Mouse (Mus musculus): ENCODE results near the gene Il15ra. TPM values are rescaled to one million over a fixed set of nuclear protein-coding genes. Genes with fewer than 3 reads are reported as not detected.
"Not testable (repeated sequence)": the region's sequence is repeated elsewhere in the genome, so short reads cannot be mapped to it uniquely, and the experiment has no call there.

Gene Il15ra
- total RNA-seq, 2 experiments from 2014 or later = 2.0 to 2.2 TPM

DNA sequence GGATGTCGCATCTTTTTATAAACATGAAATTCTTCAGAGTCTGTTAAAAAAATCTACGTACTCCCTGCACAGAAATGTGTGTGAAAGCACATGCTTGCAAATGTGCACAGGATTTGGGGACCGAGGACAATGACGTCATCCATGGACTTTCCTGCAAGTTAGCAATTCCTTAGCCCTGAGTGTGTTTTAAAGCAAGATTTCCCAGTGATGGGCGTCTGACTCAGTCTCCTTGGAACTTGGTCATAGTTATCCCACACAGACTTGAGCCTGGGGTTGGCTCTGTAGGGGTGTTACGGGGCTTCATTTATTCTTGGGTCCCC lies 1.6 kb downstream of the Il15ra start:
- DNase-seq = no peak
- intact Hi-C loops (cut with DNase I) = no loop called here

DNA sequence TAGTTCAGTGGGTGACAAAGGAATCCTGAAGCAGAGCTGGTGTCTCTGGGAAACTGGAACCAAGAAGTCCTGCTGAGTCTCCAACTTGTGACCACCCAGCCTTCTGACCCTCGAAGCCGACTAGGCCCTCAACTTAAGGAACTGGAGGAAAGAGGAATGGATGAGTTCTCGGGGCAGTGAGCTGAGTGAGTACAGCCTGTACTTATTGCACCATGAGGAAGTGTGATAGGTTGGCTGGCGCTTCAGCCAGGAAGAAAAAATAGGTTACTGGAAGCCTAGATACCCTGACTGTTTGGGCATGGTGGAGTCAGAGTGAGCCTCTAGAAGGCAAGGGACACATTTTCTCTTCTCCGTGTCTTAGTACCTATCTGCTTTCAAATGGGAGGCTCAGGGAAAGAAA lies 3.4 kb downstream of the Il15ra start:
- intact Hi-C loops (cut with DNase I) = no loop called here
- DNase-seq = no peak

DNA sequence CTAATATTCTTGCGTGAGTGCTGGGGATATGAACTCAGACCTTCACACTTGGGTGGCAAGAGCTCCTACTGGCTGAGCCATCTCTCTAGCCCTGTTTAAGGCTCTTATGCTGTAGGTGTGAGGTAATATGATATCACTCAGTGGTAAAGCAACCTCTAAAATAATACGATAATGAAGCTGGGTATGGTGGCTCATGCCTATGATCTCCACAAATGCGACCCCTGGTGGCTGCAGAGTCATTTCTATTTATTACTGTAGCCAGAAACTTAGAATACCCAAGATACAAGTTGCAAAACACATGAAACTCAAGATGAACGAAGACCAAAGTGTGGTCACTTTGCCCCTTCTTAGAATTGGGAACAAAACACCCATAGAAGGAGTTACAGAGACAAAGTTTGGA lies 5.0 kb downstream of the Il15ra start:
- intact Hi-C loops (cut with DNase I) = not testable (repeated sequence)
- DNase-seq = peak; percentile 13

DNA sequence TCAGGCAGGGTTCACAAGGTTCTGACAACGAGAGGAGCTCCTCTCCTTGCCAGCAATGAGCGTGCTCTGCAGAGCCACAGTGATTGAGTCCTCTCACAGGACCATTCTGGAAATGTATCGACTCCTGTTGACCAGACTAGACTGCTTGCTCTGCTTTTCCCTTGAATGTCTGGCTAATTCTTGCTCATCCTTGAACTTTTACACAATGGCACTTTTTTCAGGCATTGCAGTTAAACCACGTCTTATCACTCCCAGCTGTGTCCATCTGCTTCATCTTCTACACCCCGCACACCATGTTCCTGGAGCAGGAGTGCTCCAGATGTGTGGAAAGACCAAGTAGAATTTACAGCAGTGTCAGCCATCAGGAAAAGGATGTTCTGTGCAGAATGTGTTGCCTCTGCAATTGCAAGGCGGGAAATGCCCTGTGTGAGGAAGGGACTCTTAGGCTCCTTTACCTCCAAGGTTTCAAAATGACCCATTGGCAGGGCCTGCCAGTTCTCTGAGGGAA lies 7.4 kb downstream of the Il15ra start:
- DNase-seq = no peak
- intact Hi-C loops (cut with DNase I) = no loop called here

DNA sequence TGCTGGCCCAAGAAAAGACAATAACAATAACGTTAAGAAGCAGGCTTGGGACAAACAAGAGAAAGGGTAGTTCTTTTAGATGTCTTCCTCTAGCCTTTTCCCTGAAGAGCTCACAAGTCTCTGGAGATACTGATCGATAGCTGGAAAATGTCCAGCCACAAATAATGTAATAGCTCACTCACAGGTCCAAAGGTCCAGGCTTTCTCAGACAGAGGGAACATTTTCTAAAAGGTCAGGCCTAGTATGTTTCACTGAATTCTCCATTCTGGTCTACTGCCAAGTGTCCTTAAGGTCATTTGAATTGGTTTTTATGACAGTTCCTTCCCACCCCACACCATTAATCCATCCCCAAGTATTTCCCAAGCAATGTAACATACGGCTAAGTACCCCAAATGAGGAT lies 7.9 kb downstream of the Il15ra start:
- intact Hi-C loops (cut with DNase I) = no loop called here

DNA sequence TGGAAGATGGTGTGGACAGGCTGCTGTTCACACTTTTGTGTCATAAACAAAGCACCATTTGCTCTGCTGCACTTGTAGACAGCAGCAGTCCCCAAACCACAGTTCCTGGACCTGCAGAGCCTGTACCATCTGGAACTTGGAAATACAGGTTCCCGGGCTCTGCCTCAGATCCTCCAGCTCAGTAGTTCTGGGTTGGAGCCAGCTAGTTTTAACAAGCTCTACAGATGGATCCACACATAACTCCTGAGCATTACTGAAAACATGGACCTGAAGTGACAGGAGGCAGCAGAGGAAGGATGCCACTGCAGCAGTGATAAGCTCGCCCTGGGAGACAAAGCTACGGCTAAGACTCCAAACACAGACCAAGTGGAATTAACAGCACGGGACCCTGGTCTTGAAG lies 9.4 kb downstream of the Il15ra start:
- intact Hi-C loops (cut with DNase I) = no loop called here
- DNase-seq = peak; percentile 31

More for the DNA sequence above, 7.9 kb downstream of the Il15ra start:
- DNase-seq = no peak

DNA sequence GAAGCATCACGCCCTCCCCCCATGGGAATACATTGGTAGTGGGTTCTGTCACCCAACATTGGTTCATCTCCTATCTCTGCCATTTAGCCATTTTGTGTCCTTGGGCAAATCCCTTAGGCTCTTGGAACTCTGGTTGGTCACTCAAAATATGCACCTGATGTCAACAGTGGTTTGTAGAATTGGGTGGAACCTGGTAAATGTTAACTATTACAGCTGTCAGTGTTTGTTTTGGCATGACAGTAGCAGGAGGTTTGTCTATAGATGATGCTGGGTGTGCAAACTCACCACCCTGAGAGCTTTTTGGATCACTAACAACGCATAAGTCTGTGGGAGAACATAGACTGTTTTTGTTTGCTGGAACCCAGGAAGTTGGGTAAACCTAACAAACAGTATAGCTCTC lies 13.5 kb downstream of the Il15ra start:
- no peak for DNase-seq
- intact Hi-C loops (cut with DNase I) = no loop called here

DNA sequence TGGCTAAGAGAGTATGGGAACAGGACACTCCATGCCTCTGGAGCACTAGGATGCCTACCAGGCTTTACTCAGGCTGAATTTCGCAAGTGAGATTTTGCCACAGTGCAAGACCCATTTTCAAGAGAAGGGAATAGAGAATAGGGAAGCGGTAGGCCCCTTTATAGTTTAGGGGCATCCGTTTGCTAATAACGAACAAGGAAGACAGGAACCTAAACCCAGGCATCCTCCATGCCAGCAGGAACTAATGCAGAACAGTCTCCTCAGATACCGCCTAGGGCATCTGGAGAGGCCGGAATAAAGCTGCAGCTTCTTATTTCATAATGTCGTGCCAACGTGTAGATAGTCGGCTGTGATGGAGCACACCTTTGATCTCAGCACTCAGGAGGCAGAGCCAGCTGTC lies 17.5 kb downstream of the Il15ra start:
- intact Hi-C loops (cut with DNase I) = no loop called here
- no peak for DNase-seq

DNA sequence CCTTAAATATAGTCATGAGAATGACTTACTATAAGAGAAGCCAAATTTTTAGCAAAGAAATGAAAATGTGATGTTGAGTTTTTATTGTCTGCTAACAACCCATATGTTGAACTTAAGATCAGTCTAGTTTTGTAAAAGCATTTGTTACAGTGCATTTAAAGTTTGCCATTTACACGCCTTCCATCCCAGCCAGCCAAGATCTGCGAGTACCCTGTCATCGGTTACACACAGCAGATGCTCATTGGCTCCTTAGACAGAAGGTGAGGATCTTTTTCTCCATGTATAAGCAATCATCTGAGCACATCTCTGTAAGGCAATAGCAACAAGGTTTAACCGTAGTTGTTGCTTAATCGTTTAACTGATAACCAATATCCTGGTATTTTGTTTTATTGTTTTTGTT lies 22.5 kb downstream of the Il15ra start:
- intact Hi-C loops (cut with DNase I) = no loop called here
- DNase-seq = no peak

DNA sequence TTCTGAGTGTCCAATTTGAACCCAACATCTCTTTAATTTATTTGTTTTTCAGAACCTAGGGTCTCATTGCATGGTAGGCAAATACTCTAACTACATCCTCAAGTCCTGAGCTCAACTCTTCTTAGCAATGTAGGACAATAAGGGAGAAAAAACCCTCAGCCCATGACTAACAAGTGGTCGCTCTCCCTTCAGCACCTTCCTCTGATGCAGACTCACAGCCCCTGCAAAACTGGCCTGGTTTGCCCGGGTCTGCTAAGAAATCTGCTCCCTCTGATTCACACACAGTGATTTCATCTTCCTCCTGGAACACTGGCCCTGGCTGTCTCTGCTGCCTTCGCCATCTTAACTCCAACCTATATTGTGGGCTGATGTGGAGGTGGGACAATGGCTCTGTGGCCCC lies 24.0 kb downstream of the Il15ra start:
- DNase-seq = no peak
- intact Hi-C loops (cut with DNase I) = no loop called here

DNA sequence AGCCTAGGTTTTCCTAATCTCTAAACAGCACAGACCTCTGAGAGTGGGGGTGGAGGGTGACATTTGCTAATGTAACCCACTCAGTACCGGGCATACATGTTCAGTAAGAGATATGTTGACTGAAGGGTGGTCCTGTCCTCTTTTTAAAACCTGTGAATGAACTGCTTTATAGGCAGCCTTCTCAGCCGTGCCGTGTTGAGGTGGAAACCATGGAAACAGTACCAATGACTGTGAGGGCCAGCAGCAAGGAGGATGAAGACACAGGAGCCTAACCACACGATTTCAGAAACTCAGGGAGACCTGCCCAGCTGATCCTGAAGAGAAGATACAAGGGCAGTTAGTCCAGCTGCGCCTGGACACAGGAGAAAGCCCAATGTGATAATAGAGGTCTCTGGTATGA lies 27.9 kb downstream of the Il15ra start:
- no peak for DNase-seq
- intact Hi-C loops (cut with DNase I) = no loop called here

DNA sequence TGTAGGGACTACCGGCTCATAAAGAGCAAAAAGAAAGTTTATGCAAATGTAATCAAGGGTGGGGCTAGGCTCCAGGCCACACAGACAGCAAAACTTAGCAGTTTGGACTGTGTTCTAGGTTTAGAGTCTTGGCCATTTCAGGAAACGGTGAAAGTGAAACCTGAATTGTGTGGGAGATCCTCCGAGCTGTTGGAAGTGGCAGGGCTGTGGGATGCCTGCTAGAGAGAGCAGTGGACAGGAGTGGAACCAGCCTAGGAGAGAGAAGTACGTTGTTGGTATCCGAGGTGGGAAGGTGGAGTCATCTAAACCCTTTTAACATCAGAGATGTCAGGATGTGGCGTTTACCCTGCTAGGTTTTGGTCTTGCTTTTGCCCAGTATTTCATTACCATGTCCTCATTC lies 30.8 kb downstream of the Il15ra start:
- DNase-seq = no peak
- intact Hi-C loops (cut with DNase I) = no loop called here

DNA sequence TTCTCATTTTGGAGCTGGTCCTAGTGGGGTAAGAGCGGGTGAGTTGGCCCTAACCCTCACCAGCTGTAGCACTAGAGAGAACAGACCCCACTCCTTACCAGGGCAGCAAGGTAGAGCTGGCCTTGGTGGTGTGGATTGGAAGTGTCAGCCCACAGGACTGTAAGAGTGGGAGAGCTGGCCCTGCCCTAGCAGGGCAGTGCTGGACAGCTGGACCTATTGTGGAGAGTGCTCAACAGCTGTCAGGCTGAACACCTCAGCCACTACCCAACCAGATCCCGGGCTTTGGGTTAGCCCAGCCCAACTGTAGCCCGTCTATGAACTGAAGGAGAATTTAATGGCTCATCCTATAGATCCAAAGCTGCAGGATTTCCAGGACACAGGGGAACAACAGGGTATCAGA lies 33.7 kb downstream of the Il15ra start:
- intact Hi-C loops (cut with DNase I) = no loop called here
- DNase-seq = no peak

DNA sequence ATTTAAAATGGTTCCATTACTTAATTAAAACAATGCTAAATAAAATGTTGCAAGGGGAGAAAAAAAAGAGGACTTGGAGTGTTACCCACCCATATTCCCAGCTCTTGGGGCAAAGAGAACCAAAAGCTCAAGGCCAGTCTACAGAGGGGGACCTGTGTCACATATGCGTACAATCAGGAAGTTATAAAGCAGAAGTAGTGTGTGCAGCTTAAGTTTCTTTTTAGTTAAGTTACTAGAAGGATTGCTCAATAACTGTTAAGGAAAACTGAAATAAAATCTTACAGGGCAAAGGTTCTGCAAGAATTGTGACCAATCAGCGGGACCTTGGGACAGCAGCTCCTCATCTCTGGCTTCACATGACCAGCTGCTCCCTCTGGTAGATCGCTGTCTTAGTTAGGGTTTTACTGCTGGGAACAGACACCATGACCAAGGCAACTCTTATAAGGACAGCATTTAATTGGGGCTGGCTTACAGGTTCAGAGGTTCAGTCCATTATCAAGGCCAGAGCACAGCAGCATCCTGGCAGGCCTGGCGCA lies 34.5 kb downstream of the Il15ra start:
- intact Hi-C loops (cut with DNase I) = no loop called here
- no peak for DNase-seq

DNA sequence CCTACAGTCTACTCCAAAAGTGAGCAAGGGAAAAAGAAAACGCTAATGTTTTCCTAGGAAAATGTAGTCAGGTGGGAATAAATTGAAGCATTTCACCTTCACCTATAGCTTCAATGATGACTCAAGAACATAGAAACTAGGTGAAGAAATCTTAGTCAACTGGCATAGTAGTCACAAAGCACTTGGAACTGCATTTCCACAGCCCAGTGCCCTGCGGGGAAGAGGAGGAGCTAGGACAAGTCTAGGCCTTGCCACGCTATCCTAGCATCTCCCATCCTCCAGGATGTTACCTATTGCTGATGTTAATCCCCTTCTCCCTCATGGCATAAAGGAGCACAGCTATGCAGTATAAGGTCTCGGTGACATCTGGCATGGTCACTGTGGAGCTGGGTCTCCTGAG lies 57.5 kb downstream of the Il15ra start:
- intact Hi-C loops (cut with DNase I) = no loop called here

DNA sequence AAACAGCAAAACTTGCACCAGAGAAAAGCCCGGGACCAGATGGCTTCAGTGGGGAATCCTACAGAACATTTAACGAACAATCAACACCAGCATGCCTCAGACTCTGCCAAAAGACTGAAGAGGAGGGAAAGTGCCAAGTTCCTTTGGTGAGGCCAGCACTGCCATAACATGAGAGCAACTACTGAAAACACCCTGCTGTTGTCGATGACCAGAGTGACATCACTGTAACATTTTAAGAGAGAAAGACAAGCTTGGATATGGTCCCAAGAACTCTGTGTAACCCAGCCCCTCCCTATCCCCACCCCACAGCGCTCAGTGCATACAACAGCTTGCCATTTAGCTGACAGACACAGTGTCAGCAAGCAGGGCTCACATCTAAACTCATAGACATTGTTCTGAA lies 60.6 kb downstream of the Il15ra start:
- intact Hi-C loops (cut with DNase I) = no loop called here
- DNase-seq = peak; percentile 28

More for the DNA sequence above, 57.5 kb downstream of the Il15ra start:
- no peak for DNase-seq

DNA sequence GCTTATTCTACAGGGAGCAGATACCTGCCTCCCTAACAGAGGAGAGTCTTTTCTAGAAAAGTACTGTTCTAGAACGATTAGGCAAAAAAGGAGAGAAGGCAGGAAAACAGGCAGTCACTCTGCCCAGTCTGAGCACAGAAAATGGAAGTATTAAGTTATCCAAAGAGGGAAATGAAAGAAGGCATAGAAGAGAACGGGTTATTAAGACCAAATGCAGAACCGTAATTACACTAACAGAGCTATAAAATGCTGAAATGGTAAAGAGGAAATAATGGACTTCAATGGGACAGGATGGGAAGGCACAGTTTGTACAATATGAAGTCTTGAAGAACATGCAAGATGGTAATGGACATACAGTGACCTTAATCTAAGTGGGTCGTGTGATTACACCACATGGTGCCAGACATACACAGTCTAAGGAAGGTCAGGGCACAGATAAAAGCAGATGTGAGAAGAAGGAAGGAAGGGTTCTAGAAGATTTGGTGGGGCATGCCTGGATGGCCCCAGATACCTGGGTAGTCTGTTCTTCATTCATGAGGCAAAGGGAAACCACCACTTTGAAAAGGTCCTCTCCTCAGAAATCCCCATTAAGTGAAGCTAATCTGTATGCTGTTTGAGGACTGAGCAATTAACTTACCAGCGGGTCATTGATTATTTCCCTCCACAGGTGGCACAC lies 61.5 kb downstream of the Il15ra start:
- no peak for DNase-seq
- intact Hi-C loops (cut with DNase I) = no loop called here

DNA sequence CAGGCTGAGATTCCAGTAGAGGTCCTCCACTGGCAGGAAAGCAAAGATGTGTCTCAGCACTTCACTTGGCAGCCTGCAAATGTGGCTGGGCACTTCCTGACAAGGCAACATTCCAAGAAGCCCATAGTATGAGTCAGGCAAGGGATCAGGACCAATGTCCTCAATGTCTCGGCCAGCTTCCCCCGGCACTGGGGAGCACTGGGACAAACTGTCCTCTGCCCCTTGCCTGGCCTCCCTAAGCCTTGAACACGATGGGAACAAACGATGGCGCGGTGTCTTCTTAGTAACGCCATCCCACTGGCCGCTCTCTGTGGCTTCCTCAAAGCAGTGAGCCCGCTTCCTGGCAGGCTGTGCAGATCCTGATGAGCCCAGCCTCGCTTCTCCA lies 62.1 kb downstream of the Il15ra start:
- intact Hi-C loops (cut with DNase I) = no loop called here
- peak; percentile 13 for DNase-seq

DNA sequence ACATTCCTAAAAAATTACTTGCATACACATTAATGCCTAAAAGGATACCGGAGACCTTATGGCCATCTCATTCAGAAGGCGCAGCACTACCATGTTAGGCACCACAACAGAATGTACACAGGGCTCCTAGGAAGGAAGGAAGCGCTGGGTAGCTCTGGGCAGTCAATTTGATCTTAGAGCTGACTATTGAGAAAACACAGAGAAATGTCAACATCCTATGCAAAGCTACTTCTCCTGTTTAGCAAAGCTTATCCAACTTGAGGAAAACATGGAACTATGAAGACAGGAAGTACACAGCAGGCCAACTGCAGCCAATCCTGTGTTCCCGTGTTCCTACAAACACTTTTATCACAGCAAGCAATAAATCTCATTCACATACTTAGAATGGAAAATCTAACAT lies 66.6 kb downstream of the Il15ra start:
- no peak for DNase-seq
- intact Hi-C loops (cut with DNase I) = no loop called here

DNA sequence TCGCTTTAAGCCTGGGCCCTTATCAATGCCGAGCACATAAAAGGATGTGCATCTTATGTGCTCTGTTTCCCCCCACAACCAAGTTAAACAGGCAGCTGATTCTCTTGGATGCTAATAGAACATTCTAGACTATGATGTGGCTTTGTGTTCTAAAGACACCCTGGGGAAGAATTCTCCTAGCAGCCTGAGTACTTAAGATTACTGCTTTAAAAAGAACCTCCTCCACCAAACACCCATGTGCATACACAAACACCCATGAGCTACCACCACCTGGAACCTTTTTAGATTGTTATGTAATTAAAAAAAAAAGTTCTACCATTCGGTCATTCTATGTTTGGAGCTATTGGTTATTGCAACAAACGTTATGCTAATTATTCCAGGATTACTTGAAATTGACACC lies 67.3 kb downstream of the Il15ra start:
- intact Hi-C loops (cut with DNase I) = no loop called here
- DNase-seq = no peak

DNA sequence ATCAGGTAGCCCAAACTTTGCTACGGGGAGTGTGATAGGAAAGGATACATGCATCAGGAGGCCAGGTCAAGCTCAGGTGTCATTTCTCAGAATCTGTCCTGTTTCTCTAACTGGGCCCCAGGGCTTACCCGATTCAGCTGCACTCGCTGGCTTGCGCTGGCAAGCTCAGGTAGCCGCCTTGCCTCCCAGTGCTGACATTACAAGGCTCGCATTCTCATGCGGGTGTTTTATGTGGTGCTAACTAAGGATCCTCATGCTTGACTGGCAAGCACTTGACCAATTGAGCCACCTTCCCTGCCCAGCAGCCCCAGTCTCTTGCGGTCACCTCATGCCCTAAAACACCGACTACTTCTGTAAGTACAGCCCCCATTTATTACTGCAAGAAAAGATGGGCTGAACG lies 69.3 kb downstream of the Il15ra start:
- intact Hi-C loops (cut with DNase I) = no loop called here
- DNase-seq = no peak

DNA sequence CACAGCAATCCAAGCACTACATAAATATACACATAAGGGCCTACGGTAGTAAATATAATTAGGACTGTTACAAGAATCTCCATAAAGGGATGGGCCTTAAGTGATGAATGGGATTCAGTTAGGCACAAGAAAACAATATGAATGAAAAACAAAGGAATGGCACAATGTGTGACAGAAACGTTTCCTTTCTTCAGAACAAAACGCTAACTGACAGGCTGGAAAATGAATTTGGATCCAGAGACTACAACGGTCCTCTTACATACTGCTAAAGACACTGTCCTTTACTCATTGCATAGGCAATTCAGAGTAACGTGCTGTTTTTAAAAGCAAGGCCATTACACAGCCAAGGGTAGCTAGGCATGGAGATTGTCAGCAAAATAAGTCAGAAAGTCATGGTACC lies 70.0 kb downstream of the Il15ra start:
- intact Hi-C loops (cut with DNase I) = no loop called here
- DNase-seq = no peak

DNA sequence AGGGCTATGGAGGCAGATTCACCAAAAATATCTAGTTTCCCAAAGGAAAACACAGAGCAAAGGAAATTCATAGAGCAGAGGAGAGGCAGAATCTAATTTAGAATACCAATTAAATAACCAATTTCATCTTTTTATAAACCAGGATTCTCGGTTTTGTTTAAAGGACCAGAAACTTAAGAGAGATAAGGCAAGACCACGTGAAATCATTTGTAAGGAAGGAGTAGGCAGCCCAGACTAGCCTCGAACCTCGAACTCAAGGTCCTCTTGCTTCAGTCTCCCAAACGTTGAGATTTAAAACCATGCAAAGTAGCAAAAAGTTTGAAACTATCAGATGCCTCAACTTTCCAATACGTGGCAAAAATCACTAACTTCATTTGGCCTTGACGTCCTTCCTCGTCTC lies 71.3 kb downstream of the Il15ra start:
- no peak for DNase-seq
- intact Hi-C loops (cut with DNase I) = no loop called here
